ENCODE assay signal across 15 mouse cellular contexts in the genomic region with DNA sequence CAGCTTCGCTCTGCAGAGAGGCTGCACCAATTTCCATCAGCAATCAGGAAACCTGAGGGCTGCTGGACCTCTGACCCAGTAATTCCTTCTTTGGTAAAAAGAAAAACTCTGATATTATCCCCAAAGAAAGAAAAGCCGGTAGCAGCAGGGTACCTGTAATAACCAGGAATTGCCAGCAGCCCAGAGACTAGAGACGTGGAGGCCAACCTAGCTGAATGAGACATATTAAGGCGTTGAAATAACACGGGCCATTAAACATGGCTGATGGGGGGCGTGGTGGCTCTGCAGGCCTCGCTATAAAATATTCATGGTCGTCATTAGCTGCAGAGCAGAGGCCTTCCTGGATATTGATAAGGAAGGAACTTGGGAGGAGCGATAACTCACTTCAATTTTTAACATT.
"Had no signal": no experiment of that assay in that cellular context is flagged by ENCODE, and none has a peak within 500 bp of the region (broad histone marks: within the 10 kb centered on the region; RNA-seq: fewer than 3 reads in every experiment).

No protein-coding gene starts in this region.

- H3K4me3 ChIP-seq: layer of hippocampus, adult 2 months; left cerebral cortex, adult 2 months; liver, embryonic 13.5 days; midbrain, embryonic 13.5 days had no signal

- H3K9ac ChIP-seq: liver, embryonic 13.5 days; midbrain, embryonic 13.5 days had no signal

- H3K9me3 ChIP-seq: liver, embryonic 13.5 days; midbrain, embryonic 13.5 days had no signal

- H3K36me3 ChIP-seq: liver, embryonic 13.5 days; midbrain, embryonic 13.5 days had no signal

- H3K4me2 ChIP-seq: liver, embryonic 13.5 days; midbrain, embryonic 13.5 days had no signal

- H3K27me3 ChIP-seq: liver, embryonic 13.5 days had no signal

- H3K27ac ChIP-seq: kidney, postnatal 0 days; layer of hippocampus, adult 2 months; left cerebral cortex, adult 2 months; liver, embryonic 13.5 days had no signal

- ATAC-seq: intestine, postnatal 0 days; midbrain, embryonic 13.5 days had no signal

- DNase-seq: kidney, adult 2 months; kidney, postnatal 25 days; layer of hippocampus, adult 9-11 months; liver, embryonic 13.5 days; lung, adult 2 months; lung, postnatal 14 days; lung, postnatal 4 days; right cerebral cortex, postnatal 25 days; thymus, adult 18-20 months; thymus, postnatal 36 days had no signal

- H3K4me1 ChIP-seq: liver, embryonic 13.5 days had no signal
